Mouse (Mus musculus): Measurements from ENCODE around the gene Syn2. TPM values are rescaled to one million over a fixed set of nuclear protein-coding genes. Genes with fewer than 3 reads are reported as not detected.

Gene Syn2
- polyA plus RNA-seq, 1 experiment from 2014 or later, result 0.13 TPM

GRCm38 (mm10) chr6:115330964-115331363 lies 196.3 kb downstream of the Syn2 start:
- H3K4me3 ChIP-seq (replicated peaks), result no peak overlapping the region
- no peak overlapping the region for H3K9ac ChIP-seq
- ATAC-seq (ENCODE audit: insufficient read depth), result no peak
- H3K4me1 ChIP-seq (replicated peaks), result no peaks in the 10 kb centered on the region
- no peaks in the 10 kb centered on the region for H3K36me3 ChIP-seq (replicated peaks)
- H3K4me2 ChIP-seq, result no peak overlapping the region
- H3K27ac ChIP-seq (replicated peaks), result no peak overlapping the region
- no peaks in the 10 kb centered on the region for H3K27me3 ChIP-seq
- H3K9me3 ChIP-seq (replicated peaks), result no peaks in the 10 kb centered on the region

Small RNA genes within 50 kb of the gene (microRNA-seq; reads per million reads assigned to microRNA genes)
- gene Gm24767, result not detected

Other genes starting within 250 kb of the Syn2 start
- 11.2 and 11.5 TPM in 2 replicates for gene Vgll4, start 164.9 kb upstream of the Syn2 start, polyA plus RNA-seq (2015; fragmentation: Nextera tagmentation; extraction: Ambion mirVana)
- 21.3 and 23.7 TPM in 2 replicates for gene Tamm41, start 97.0 kb upstream of the Syn2 start, polyA plus RNA-seq (2015; fragmentation: Nextera tagmentation; extraction: Ambion mirVana)
- not detected in 2 replicates for gene Gm17482, start 92.4 kb downstream of the Syn2 start, polyA plus RNA-seq (2015; fragmentation: Nextera tagmentation; extraction: Ambion mirVana)
- 0.02 TPM in 1 of 2 replicates, not detected in the other for gene Timp4, start 117.3 kb downstream of the Syn2 start, polyA plus RNA-seq (2015; fragmentation: Nextera tagmentation; extraction: Ambion mirVana)
- 1.5 and 1.7 TPM in 2 replicates for gene Pparg, start 226.0 kb downstream of the Syn2 start, polyA plus RNA-seq (2015; fragmentation: Nextera tagmentation; extraction: Ambion mirVana)

Data from liver, embryonic 15.5 days (tissue).